Mouse (Mus musculus): ENCODE data around the gene Vps37b.

The Vps37b gene

GRCm38 (mm10) chr5:124021148-124021547 is 10.9 kb downstream of the Vps37b start:
- peak; percentile 17 to 22 for DNase-seq

DNA sequence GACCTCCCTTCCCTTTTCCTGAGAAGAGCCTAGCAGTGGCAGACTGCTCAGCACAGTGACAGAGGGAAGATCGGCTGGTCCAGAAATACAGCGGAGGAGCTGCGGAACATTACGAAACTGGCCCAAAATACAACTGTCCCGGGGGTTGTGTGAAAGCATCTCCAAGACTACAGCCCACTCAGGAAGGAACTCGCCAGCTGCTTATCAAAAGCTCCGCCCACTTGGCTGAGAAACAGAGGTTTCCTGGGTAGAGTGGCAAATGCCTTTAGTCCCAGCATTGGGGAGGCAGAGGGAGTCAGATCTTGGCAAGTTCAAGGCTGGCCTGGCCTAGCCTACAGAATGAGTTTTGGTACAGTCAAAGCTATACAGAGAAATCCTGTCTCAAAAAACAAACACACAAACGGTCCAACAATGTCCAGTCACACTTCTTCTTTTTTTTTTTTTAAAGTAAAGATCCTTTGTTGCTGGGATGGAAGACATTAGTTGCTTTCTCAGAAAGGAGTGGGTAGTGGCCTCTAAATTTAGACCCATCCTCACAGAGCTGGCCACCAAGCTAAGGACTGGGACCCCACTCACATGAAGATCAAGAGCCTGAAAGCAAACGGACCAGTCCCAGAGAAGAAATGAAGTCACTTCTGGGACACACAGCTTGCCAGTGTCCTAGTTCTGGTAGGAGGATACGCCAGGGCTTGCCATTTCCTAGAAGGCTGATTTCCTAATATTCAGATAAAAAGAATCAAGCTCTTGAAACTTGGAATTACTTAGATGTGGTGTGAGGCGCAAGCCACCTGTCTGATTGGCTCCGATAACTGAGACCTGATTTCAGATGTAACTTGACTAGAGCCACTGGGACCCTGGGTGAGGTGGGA is 12.5 kb downstream of the Vps37b start:
- DNase-seq = peak; percentile 49 to 56

GRCm38 (mm10) chr5:124018651-124019050 is 13.4 kb downstream of the Vps37b start:
- DNase-seq = peak; percentile 9 to 17

DNA sequence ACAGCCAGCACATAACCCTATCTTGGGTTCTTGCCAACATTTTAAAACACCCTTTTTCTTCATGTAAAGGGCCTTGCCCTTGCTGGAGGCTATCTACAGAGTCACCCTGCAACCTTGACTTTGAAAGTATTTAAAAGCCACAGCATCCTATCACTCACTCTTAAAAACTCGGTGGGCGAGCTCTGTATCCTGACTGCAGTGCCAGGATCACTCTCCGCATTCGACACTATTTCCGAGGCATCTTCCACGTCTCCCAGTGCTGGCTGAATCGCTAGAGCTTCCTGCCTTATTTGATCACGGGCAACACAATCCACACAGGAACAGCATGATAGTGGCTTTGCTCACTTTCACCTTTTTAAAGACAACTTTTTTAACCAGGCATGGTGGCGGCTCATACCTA is 14.1 kb downstream of the Vps37b start:
- DNase-seq = peak; percentile 10 to 22

GRCm38 (mm10) chr5:124016291-124016821 is 15.7 kb downstream of the Vps37b start:
- DNase-seq = no peak

GRCm38 (mm10) chr5:124015727-124016126 is 16.3 kb downstream of the Vps37b start:
- DNase-seq = no peak

GRCm38 (mm10) chr5:124014791-124015251 is 17.2 kb downstream of the Vps37b start:
- peak in 1 of 2 experiments; percentile 56 for DNase-seq

- no peak for DNase-seq
Observed at GRCm38 (mm10) chr5:124014180-124014579, 17.9 kb downstream of the Vps37b start.

GRCm38 (mm10) chr5:124013747-124014146 is 18.3 kb downstream of the Vps37b start:
- no peak for DNase-seq

- DNase-seq = no peak
Observed at GRCm38 (mm10) chr5:124012885-124013284, 19.2 kb downstream of the Vps37b start.

- DNase-seq = peak; percentile 55 to 65
Observed at GRCm38 (mm10) chr5:124011927-124012326, 20.1 kb downstream of the Vps37b start.

GRCm38 (mm10) chr5:124010910-124011655 is 21.0 kb downstream of the Vps37b start:
- peak; percentile 57 to 73 for DNase-seq

- no peak for DNase-seq
Observed at GRCm38 (mm10) chr5:124010077-124010476, 22.0 kb downstream of the Vps37b start.

DNA sequence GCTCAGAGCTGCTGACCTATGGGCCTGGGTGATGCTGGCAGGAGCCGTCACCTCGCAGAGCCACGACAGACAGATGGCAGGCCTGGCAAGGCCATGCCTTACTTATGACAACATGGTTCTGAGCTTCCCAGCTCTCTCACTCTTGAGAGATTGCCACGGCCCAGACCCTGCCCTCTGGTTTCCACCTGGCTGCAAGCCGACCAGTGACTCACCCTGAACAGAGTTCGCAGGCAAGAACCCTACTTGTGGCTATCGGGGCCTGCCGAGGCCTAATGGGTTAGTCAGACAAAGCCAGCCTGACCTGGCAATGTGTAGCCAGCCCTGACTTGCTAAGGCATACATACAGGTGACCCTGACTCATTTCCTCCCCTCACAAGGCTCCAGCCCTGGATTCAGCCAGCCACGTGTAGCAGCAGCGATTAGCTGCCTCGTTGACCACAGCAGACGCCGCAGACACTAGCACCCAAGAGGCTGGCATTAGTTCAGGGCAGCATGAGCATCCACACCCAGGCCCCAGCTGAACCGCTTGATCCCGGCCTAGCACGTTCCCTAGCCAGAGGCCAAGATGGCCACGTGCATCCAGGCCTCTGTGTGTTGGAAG is 25.1 kb downstream of the Vps37b start:
- peak; percentile 93 to 95 for DNase-seq

DNA sequence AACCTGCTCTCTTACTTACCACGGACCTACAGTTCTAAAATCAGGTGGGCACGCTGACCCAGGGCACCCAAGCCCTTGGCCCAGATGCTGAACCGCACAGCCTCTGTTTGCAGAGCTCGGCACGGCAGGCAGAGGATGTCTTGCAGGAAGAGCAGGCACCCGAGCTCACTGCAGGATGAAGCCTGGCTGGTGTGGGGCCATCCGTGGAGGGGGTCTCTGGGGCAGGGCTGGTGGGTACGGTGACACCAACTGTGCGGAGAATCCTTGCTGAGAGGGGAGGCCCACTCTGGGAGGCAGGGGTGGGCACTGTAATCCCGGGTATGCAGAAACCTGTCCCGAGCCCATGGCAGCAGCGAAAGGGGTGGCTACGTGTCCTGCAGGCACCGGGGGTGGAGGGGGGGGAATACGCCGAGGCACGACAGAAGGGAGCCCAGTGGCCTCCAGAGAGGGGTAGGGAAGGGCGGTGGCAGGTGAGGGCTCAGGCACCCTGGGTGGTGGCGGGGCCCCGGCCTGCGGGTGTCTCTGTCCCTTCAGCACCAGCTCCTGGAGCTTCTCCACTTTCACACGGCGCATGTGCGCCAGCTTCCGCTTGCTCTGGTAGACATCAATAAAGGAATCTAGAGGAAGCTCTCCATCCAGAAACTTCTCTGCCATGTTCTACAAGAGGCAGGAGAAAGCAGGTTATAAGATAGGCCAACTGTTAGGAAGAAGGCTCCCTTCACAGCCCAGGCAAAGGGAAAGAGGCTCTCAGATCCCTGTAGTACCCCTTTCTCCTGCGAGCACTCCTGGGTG is 25.8 kb downstream of the Vps37b start:
- DNase-seq = peak; percentile 55 to 68

DNA sequence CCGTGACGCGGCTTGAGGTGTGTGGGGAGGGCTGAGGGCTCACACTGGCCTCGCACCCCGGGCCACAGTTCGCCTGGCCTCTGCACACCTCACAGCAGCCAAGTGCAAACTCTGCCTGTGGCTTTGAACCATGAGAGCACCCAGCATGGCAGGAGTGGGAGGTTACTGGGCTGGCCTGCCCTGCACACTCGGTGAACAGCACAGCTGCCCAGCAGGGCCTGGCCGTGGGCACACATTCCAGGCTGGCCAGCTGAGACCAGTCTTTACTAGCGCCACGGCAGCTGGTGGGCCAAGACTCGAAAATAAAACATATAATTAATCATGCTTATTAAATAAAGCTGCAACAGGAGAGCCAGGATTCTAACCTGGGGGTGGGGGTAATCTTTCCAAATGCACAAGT is 26.5 kb downstream of the Vps37b start:
- DNase-seq = no peak

GRCm38 (mm10) chr5:124005151-124005500 is 26.9 kb downstream of the Vps37b start:
- DNase-seq = no peak

DNA sequence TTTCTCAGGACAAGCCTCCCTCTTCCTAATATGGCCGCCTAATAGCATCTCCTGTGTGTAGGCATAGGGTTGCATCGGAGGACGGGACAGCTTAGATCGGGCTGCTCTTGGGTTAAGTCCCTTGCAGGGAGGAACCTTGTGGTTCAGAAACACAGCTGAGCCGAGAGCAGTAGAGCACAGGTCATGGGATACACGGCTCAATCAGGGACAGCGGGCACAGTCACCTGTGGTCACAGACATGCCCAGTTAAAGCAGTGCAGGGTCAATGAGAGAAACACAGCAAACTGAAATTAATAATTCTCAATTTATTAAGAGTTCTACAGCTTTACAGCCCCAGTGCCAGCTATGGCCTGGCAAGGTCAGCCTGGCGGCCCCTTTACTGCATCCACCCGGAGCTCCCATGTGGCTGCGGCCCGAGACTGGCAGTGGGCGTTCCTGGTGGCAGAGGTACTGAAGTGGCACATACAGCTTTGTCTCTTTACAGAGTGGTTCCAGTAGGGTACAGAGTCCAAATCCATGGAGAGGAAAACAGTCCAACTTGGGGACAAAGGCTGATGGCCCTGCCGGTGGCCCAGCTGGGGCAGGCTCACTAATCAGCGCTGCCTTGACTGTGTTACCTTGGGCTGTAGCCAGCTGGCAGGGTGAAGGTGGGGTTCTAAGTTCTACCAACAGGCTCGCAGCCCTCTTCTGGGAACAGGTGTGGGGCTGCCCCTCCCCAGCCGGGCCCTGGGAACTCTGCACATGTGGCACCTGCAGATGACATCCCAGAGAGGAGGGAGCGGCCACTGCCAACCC is 27.5 kb downstream of the Vps37b start:
- peak in 1 of 2 experiments; percentile 67 for DNase-seq

- DNase-seq = no peak
Observed at GRCm38 (mm10) chr5:124003375-124003774, 28.7 kb downstream of the Vps37b start.

DNA sequence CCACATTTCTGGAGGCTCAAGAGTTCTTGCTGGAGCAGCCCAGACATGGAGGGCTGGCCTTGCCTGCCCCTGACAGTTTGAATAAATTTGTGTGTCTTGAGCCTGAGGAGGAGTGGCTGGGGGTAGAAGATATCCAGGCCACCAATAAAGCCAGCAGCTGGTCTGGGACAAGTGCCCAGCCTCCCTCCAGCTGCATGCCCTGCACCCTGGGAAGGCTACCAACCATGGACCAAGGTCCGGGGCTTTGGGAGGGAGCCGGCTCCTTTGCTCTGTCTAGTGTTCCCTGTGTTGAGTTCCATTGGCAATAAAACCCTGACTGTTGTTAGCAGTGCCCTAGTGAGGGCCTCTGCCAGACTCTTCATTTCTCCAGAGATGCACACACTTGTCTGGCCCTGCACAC is 29.2 kb downstream of the Vps37b start:
- DNase-seq = no peak

GRCm38 (mm10) chr5:124001274-124001673 is 30.8 kb downstream of the Vps37b start:
- DNase-seq = no peak

Data from cerebellum, postnatal 25 days (tissue).